Mouse (Mus musculus) MEL (cell line): ENCODE measurements around the gene Gm49384.

ENCODE experiments used
- CTCF ChIP-seq, 3 experiments: IDR thresholded peaks in 2 of 3; conservative IDR thresholded peaks in 1 of 3; 2 replicates each; pipeline ENCODE4 v1.5.1; 2011 to 2012; ENCODE audit warnings: low read length in 3 of 3, low read depth in 2 of 3, mild to moderate bottlenecking in 2 of 3, improper control_type of control experiment in 1 of 3, inconsistent platforms in 1 of 3, mixed read lengths in 1 of 3, moderate library complexity in 1 of 3; ENCODE audit not compliant: control insufficient read depth in 1 of 3, insufficient read depth in 1 of 3, poor library complexity in 1 of 3, severe bottlenecking in 1 of 3
- JUND ChIP-seq: IDR thresholded peaks from 2 replicates; pipeline ENCODE4 v1.6.1; 2011; ENCODE audit warnings: low read depth, mild to moderate bottlenecking, improper control_type of control experiment, low read length

- TF ChIP-seq CTCF (IDR thresholded peaks at IDR 0.05 in 2 of 3, conservative IDR thresholded peaks at IDR 0.05 in 1 of 3; ENCODE audit: control insufficient read depth in 1 of 3, insufficient read depth in 1 of 3, low read depth in 2 of 3, low read length in 3 of 3, poor library complexity in 1 of 3, severe bottlenecking in 1 of 3) (peak; percentile 26 to 47 (median 41); a peak in 5 of 6 replicates), JUND (no peak)
Observed at GRCm38 (mm10) chr12:69211057-69211456, 7.0 kb upstream of the Gm49384 start.
